Mouse (Mus musculus) telencephalon, adult 2 months (tissue): Measurements from ENCODE around the gene Wfdc5.
A peak's percentile ranks its signal among the peaks of the same experiment; 100 is the strongest.

ENCODE experiments used
- DNase-seq: peaks from one replicate; pipeline ENCODE4 v3.0.0-alpha.2; 2011; ENCODE audit warnings: low read depth, low spot score

Gene Wfdc5

GRCm38 (mm10) chr2:164174649-164175395 lies 7.7 kb downstream of the Wfdc5 start:
- peak; percentile 94 for DNase-seq

GRCm38 (mm10) chr2:164173394-164173793 lies 9.1 kb downstream of the Wfdc5 start:
- no peak for DNase-seq

GRCm38 (mm10) chr2:164170902-164171301 lies 11.6 kb downstream of the Wfdc5 start, which contains the start of gene Kcns1:
Kcns1 (minus strand) TSS chr2:164171113.
- DNase-seq, result no peak

- DNase-seq, result no peak
Observed at GRCm38 (mm10) chr2:164170326-164170725, 12.2 kb downstream of the Wfdc5 start.

- no peak for DNase-seq
Observed at GRCm38 (mm10) chr2:164168571-164168946, 14.0 kb downstream of the Wfdc5 start.

GRCm38 (mm10) chr2:164167752-164168570 lies 14.6 kb downstream of the Wfdc5 start:
- no peak for DNase-seq

GRCm38 (mm10) chr2:164164941-164165340 lies 17.6 kb downstream of the Wfdc5 start:
- no peak for DNase-seq

GRCm38 (mm10) chr2:164161515-164162055 lies 21.0 kb downstream of the Wfdc5 start:
- DNase-seq, result no peak

- DNase-seq, result no peak
Observed at GRCm38 (mm10) chr2:164158838-164159237, 23.7 kb downstream of the Wfdc5 start.

GRCm38 (mm10) chr2:164156158-164156557 lies 26.4 kb downstream of the Wfdc5 start:
- DNase-seq, result no peak

GRCm38 (mm10) chr2:164154007-164154406 lies 28.5 kb downstream of the Wfdc5 start:
- no peak for DNase-seq

- DNase-seq, result no peak
Observed at GRCm38 (mm10) chr2:164152341-164152740, 30.2 kb downstream of the Wfdc5 start.

- no peak for DNase-seq
Observed at GRCm38 (mm10) chr2:164150086-164150760, 32.3 kb downstream of the Wfdc5 start.

- no peak for DNase-seq
Observed at GRCm38 (mm10) chr2:164146556-164146955, 36.0 kb downstream of the Wfdc5 start.

- no peak for DNase-seq
Observed at GRCm38 (mm10) chr2:164144541-164144940, 38.0 kb downstream of the Wfdc5 start.

- no peak for DNase-seq
Observed at GRCm38 (mm10) chr2:164144025-164144424, 38.5 kb downstream of the Wfdc5 start.

GRCm38 (mm10) chr2:164142021-164142420 lies 40.5 kb downstream of the Wfdc5 start:
- no peak for DNase-seq

GRCm38 (mm10) chr2:164137754-164138153 lies 44.8 kb downstream of the Wfdc5 start:
- DNase-seq, result peak; percentile 80

GRCm38 (mm10) chr2:164136393-164136792 lies 46.1 kb downstream of the Wfdc5 start:
- DNase-seq, result no peak

- DNase-seq, result no peak
Observed at GRCm38 (mm10) chr2:164135367-164135766, 47.2 kb downstream of the Wfdc5 start.

- DNase-seq, result no peak
Observed at GRCm38 (mm10) chr2:164134563-164134962, 48.0 kb downstream of the Wfdc5 start.

GRCm38 (mm10) chr2:164131586-164131985 lies 51.0 kb downstream of the Wfdc5 start:
- DNase-seq, result no peak
